Mouse (Mus musculus) frontal cortex, adult (tissue): ENCODE data around the gene Timm8a2.

Source experiments
- ATAC-seq: cut with Nextera tagmentation; 2 replicates; pipeline ENCODE4 v1.9.2; 2017; ENCODE audit warnings: mild to moderate bottlenecking, moderate library complexity, mixed read lengths; ENCODE audit not compliant: low TSS enrichment

Gene Timm8a2

DNA sequence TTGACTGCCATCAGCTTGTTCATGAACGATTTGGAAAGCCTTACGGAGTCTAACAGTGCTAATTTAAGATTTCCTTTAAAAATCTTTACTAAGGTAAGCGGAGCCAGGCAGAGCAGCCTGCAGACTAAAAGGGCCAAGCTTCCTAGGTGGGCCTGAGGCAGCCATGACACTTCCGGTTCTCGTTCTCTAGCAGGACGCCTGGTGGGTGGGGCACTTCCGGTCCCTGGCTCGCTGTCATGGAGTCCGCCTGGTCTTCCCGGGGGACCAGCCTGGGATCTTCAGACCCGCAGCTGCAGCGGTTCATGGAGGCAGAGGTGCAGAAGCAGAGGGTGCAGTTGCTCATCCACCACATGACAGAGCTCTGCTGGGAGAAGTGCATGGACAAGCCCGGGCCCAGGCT, at the start of gene Timm8a2:
Timm8a2 (plus strand) TSS at position 224 of the 400 bp plus-strand sequence.
- no peak for ATAC-seq

DNA sequence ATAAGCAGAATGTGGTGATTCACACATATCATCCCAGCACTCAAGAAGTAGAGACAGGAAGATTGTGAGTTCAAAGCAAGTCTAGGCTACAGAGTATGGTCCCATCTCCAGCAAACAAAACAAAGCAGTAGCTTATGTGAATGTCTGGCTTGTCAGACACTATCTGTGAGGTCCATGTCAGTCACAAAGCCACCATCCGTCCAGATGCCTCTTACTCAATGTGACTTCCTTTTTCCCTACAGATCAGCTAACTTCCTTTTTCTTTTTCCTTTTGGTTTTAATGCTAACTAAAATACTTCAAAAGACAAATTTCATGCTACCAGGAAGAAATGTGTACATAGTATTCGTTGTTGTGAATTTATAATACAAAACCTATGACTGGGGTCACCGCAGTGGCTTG, 49.0 kb upstream of the Timm8a2 start:
- no peak for ATAC-seq

DNA sequence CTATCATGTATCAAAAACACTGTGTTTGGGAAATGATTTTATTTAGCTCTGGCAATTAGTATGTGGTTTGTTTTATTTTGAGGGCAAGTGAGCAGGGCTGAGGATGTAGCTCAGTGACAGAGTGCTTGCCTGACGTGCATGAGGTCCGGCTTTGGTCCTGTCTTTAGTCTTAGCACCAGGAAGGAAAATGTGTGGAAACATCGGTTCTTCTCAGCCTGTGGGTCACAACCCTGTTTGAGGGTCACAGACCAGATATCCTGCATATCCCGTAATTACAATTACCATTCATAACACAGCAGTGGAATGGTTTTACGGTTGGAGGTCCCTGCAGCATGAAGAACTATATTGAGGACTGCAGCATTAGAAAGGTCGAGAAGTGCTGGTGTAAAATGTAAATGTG, 48.4 kb upstream of the Timm8a2 start:
- ATAC-seq: no peak

DNA sequence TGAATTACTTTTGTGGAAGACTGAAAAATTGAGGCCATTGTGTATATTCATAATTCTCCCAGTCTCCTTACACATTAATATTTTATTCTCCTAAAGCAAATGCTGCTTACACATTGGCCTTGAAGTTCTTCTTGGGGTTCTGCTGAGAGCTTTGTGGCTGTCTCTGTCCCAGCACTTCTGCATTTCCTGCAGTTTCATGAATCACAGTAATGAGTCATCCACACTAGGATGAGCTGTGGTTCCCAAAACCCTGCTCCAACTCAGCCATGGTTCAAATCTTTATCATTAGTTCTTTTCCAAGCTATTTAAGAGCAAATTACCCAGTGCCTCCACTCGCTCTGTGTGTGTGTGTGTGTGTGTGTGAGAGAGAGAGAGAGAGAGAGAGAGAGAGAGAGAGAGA, 47.2 kb upstream of the Timm8a2 start:
- peak; percentile 94 for ATAC-seq

DNA sequence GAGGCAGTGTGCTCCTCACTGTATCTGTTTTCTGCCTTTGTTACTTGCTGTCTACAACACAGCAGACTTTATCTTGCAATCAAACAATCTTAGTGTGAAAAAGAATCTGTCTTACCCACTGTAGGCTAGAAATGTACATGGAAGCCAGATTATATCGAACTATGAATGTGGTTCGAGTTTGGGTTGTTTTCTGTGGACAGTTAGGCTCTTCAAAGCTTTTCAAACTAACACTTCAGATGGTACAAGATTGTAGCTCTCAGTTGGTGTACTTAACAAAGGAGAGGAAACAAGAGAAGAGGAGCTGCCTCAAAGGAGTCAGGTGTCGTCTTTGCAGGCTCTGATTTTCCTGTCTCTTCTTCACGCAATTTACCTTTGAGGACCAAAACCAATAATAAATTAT, 46.8 kb upstream of the Timm8a2 start:
- peak; percentile 17; the same call in 1 of the 2 replicates for ATAC-seq

DNA sequence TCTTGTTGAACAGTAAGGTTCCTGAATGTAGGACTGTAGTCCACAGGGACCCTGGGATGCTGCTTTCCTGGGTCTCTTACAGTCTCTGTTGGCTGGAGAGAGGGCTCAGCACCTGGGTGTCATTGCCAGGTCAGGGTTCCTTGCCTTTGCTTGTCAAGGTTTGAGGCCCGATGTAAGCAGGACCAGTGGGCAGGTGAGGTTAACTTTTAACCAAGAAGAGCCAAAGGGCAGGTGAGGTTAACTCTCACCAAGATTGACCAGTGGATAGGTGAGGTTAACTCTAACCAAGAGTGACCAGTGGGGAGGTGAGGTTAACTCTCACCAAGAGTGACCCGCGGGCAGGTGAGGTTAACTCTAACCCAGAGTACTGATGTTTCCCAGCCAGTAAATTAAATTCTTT, 45.1 kb upstream of the Timm8a2 start:
- no peak for ATAC-seq

DNA sequence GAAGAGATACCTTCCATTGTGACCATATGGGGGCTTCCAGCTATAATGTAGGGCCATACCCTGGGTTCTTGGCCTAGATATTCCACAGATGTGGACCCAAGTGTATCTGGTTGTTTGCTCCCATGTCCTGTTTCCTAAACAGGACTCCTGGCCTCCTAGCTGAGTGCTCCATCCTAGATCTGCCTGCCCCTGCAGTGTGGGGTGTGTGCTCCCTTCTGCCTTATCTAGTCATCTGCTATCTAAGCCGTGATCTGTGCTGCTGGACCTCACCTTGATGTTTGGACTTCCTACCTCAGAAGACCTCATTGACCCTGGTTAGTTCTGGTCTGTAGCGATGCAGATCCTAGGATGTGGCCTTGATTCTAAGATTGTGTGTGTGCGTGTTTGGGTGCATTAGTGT, 44.6 kb upstream of the Timm8a2 start:
- no peak for ATAC-seq

DNA sequence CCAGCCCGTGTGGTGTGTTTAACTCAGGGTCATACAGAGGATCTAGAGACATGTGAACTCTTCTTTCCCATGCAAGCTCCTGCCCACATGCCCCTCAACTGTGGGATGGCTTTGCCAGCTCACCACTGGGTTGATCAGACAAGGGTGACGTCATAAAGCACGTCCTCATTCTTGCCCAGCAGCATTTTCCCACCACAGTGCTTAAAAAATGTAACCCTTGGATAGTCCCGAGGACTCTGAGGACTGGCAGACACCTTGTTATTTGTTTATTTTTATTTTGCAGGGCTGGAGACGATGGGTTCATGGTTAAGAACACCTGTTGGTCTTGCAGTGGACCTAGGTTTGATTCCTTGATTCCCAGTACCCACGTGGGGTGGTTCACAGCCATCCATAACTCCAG, 43.6 kb upstream of the Timm8a2 start:
- no peak for ATAC-seq

DNA sequence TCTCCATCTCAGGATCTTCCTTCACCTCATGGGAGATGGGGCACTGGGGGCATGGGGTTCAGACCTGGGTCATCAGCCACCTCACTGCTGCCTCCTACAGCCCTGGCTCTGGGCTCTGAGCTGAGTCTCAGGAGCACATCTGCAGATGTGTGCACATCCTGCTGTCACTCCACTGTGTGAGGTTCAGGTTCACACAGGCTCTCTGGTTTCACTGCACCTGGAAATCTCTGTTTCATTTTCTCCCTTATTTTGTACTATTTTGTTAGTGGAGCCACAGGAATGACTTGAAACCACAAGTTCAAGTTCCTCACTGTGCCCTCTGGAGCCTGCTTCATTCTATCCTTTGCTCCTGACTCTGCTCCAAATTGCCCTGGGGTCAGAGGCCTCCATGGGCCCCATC, 42.6 kb upstream of the Timm8a2 start:
- ATAC-seq: no peak

DNA sequence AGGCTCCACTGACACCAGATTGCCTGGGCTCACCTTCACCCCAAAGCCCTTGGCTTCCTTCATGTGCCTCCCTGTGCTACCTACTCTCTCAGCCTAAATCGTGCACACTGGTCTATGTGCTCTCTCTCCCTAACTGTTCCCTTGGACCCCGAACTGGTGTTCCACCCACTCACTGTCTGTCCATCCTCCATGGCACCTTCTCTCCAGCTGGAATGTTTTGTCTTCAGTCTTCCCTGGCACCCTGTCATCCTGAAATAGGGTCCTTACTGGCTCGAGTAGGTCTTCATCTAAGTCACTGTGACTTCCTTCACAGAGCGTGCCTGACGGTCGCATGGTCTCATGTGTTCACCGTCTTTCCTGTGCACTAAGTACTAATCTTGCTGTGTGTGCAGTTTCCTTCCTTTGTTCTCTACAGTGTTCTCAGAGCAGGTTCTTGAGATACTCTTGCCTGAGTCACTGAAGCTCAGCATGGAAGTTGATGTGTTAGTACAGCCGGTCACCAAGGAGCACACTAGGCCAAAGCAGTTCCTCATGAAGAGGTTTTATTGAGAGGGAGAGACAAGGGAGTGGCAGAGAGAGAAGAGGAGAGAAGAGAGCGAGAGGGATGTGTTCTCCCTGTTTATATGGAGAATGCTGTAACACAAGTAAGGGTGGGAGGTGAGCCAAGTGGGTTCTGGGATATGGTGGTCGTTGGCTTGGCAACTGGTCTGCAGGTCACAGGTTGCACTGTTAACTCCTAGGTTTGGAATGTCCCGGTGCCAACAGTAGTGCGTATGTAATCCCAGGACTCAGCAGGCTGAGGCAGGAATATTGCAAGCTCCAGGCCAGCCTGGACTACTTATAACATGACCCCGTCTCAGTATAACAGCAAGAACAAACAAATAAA, 41.8 kb upstream of the Timm8a2 start:
- ATAC-seq: 0 out of 2 replicates have a peak, but pooled peaks have one; percentile 14

DNA sequence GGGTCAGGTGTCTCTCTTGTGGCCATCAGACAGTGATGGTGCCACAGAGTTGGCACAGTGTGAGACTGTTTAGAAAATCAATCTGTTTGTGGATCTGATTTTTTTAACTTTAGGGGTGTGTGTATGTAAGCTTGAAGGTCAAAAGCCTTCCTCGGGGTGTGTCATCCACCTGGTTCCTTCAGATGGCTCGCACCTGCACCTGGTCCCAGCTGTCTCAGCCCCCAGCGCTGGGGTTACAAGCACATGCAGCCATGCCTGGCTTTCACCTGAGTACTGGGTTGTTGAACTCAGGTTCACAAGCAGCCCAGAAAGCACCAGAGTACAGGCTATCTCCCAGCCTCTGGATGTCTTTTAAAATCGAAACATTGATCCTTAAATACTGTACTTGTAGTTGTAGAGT, 40.9 kb upstream of the Timm8a2 start:
- ATAC-seq: no peak

DNA sequence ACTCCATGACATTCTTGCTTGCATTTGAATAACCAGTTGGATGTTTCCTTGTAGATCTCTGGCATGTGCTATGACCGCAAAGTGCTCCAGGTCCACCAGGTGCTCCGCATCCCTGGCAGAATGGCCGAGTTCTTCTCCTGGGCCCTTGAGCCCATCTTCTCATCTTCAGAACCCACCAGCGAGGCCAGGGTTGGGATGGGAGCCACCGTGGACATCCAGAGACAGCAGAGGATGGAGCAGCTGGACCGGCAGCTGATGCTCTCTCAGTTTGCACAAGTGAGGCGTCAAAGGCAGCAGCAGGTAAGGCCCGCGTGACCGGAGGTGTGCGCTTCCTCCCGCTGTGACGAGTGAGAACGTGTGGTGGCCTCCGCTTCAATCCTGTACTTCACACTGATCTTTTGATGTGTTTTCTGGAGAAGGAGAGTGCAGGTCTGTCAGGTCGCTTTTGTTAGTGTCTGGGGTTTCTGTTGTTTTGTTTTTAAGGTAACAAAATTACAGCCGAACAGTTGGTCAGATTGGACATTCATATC, 40.2 kb upstream of the Timm8a2 start:
- ATAC-seq: no peak

DNA sequence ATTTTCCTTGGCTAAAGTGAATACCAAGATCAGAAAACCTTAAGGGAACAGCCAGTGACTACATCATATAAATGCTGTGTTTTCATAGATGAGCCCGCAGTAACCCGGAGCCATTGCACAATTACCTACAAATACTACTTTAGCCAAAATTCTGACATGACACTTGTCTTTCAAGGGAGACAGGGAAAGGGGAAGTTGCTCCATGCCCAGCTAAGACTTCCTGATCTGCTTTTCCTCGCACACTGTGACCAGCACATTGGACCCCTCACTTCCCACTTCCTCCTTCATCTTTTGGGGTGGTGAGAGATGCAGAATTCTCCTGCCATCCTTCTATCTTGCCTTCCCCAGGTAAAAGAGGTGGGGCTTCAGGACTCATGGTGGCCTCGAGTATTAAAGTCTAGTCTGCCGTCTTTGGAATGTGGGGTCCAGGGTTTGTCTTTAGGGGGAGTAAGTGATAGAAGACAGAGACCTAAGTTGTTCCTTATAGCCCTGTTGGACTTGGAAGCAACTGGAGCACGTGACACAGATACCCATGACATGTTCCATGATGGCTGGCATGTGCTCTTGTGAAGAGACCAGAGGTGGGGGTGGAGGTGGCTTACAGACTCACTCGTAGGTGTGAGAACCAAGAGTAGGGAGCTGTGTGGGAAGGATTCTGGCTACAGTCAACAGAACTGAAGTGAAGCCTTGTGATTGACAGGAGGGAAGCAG, 39.5 kb upstream of the Timm8a2 start:
- no peak for ATAC-seq

DNA sequence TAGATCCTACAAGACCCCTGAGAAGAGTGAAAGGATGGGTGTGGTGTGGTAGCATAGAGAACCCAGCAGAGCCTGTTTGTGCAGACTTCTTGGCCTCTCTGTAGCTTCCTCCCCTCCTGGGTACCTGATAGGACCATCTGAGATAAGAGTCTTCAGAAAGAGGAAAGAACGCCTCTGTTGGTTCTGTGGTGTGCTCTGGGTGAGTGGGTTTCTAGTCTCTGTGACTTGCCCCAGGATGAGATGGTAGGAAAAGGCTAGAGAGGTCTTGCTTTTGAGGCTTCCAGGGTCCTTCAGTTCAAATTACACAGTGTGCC, 39.0 kb upstream of the Timm8a2 start:
- ATAC-seq: no peak

DNA sequence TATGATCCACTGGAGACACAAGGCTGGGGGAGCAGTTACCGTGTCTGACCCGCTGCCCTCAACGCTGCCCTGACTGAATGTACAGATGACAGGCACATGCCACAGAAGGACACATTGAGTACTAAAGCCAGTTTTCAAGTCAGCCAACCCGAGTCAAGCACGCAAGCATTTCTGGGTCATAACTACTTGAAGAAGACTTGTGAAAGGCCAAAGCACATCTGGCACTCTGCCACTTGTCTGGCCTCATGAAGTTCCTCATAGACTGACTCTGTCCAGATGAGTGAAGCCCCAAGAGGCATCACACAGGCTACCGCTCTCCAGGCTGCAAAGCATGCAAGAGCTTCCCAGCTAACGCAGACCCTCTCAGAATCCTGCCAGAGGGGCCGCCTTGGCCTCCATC, 37.7 kb upstream of the Timm8a2 start:
- ATAC-seq: no peak

DNA sequence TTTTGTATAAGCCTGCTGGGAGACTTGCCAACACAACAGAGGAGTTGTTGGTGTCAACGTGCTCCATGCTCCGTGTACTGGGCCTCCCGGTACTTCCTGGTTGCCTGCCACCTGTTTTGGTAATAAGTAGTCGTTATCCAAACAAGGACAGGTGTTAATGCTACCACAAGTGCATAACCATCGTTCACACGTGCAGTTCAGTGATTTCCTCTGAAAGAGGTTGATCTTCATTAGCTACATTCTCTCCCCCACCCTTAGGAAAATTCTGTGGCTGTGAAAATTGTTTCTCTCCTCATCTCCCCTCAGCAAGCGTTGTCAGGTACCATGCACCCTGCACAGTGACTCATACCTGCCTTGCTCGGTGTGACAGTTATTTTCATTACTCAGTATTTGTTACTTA, 35.0 kb upstream of the Timm8a2 start:
- ATAC-seq: no peak

DNA sequence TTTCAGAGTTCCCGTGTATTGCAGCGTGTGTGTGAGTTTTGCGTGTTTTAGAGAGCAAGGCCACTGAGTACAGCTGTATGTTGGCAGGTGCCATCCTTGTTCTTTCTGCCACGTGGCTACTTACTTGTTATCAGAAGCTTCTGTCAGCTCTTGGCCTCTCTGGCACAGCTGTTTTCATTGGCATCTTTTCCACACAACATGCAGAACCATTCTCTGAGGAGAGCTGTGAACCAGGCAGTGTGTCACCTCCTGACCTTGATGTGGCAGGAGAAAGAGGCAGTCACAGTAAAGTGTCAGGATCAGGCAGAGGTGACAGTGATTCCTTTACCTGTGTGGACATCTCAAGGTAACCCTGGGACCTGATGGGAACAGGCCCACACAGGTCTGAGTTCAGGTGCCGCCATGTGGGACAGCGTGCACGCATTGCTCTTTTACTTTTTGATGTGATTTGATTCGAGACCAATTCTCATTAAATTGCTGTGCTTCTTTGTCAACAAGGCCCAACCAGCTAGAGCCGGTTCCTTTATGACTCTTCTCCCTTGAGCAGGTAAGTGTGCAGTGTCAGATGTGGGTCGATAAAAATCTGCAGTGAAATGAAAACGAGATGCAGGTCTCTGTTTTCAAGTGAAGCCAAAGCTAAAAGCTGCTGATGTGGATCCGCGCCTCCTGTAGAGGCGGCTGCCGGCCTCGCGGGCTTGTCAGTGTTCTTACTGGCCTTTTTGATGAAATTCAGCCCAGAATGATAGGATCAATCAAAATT, 33.9 kb upstream of the Timm8a2 start:
- no peak for ATAC-seq

DNA sequence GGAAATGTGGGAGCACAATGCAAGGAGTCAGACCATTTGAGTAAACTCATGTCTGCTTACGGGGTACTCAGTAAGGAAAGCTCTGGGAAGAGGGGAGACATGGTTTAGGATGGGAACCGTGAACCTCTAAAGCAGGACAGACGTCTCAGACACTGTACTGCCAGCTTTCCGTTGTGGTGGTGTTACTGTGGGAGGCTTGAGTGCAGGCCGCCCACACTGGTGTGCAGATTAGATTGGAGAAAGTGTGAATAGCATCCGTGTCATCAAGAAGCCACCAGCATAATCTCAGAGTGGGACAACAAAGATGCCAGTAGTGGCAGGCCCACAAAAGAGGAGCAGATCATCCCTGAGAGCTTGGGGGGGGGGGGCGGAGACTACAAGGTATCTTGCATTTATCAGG, 32.2 kb upstream of the Timm8a2 start:
- peak; percentile 72; the same call in 1 of the 2 replicates for ATAC-seq

DNA sequence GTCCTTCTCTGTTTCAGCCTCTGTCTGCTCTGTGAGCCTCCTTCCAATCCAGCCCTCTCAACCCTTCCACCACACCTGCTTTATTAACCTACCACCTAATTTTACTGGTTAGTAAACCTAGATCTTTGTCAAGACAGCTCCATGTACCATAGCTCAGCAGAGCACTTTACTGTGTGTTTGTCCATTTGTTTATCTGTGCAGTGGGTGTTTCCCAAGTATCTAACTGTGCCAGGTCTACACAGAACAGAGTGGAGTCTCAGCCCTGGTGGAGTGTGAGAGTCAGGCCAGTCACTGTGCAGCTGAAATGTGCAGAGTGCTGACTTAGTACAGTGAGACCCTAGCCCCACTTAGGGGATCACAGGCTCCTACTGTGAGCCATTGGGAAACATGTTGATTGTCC, 30.7 kb upstream of the Timm8a2 start:
- no peak for ATAC-seq

DNA sequence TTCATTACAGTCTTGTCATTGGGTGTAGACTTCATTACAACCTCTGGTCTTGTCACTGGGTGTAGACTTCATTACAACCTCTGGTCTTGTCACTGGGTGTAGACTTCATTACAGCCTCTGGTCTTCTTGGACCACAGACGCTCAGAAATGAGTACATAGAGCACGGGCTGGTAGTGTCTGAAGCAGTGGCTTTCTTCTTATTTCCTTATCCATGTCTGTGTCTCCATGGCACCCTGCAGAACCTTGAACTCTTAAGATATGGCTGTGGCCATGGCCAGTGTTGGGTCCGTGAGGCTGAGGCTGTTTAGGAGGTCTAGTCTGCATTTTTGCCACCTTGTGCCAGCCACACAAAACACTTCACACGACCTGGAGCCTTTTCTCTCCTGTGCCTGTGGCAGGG, 26.2 kb upstream of the Timm8a2 start:
- no peak for ATAC-seq

DNA sequence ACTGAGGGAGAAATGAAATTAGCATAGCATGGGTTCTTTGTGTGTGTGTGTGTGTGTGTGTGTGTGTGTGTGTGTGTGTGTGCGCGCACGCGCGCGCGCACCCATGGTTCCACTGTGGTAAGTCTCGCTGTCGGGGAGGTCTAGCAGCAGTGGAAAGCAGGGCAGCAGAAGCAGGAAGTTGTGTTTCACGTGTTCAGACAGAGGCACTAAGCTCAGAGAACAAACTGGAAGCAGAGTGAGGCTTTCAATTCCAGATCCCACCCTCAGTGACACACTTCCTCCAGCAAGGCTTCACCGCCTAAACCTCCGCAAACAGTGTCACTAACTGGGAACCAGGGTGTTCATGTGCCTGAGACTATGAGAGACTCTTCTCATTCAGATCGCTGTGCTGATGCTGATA, 25.0 kb upstream of the Timm8a2 start:
- peak; percentile 38; the same call in 1 of the 2 replicates for ATAC-seq

DNA sequence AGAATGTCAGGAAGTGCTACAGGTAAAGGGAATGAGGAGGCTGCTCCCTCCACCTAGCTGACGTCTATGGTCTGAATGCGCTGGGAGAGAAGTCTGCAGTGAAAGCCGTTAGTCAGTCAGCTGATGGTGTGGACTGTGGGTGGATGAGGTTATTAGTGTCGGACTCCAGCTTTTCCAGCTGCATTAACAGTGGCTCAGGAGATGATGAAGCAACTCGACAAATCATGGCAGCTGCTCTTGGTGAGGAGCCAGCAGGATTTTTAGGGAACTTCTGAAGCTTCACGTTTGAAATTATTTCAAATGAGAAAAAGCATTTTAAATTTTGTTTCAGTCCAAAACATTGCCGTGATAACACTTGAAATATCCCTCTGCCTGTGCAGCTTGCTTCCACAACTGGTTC, 24.2 kb upstream of the Timm8a2 start:
- no peak for ATAC-seq
